Mouse (Mus musculus) forebrain, embryonic 16.5 days (tissue): ENCODE measurements around the gene Rexo2. TPM values are rescaled to one million over a fixed set of nuclear protein-coding genes. Genes with fewer than 3 reads are reported as not detected.

Experiments
- ATAC-seq: fragments of 200-750 bp; cut with Nextera tagmentation; 2 replicates; pipeline ENCODE4 v1.8.0; 2017; ENCODE audit warnings: mild to moderate bottlenecking, moderate library complexity
- H3K27ac ChIP-seq: fragments of 300-500 bp; sonication (generic); 2 replicates; pipeline ENCODE4 v1.5.1; 2014; ENCODE audit warnings: low read length, control low read depth
- H3K27me3 ChIP-seq: fragments of 300-500 bp; sonication (generic); replicated peaks from 2 replicates; pipeline ENCODE4 v1.6.1; 2014; ENCODE audit warnings: low read length; ENCODE audit not compliant: control insufficient read depth, insufficient read depth
- H3K36me3 ChIP-seq: fragments of 300-500 bp; sonication (generic); 2 replicates; pipeline ENCODE4 v1.6.1; 2014; ENCODE audit not compliant: control insufficient read depth, insufficient read depth
- H3K4me1 ChIP-seq: fragments of 300-500 bp; sonication (generic); replicated peaks from 2 replicates; pipeline ENCODE4 v1.6.1; 2014; ENCODE audit warnings: low read length; ENCODE audit not compliant: control insufficient read depth, insufficient read depth
- H3K4me2 ChIP-seq: fragments of 300-500 bp; sonication (generic); 2 replicates; pipeline ENCODE4 v1.6.1; 2014; ENCODE audit warnings: mild to moderate bottlenecking, low read length, control low read depth
- H3K4me3 ChIP-seq: fragments of 300-500 bp; sonication (generic); replicated peaks from 2 replicates; pipeline ENCODE4 v1.5.1; 2014; ENCODE audit warnings: mild to moderate bottlenecking, low read length, control low read depth
- H3K9ac ChIP-seq: fragments of 300-500 bp; sonication (generic); replicated peaks from 2 replicates; pipeline ENCODE4 v1.6.1; 2014; ENCODE audit warnings: low read depth, low read length, control low read depth
- H3K9me3 ChIP-seq: fragments of 300-500 bp; sonication (generic); 2 replicates; pipeline ENCODE4 v1.6.1; 2016; ENCODE audit warnings: low read length; ENCODE audit not compliant: control insufficient read depth
- WGBS: fragments of 180-500 bp; shearing (Covaris S2); extraction: QIAGEN DNeasy Blood & Tissue Kit; methylation state at CpG from one replicate; pipeline ENCODE4 v1.1.7; 2014; 5-methylcytosine and 5-hydroxymethylcytosine counted together
- polyA plus RNA-seq: library from polyadenylated mRNA; unstranded; fragments of >200 nt; fragmentation: Nextera tagmentation; extraction: Ambion mirVana; gene quantifications from 2 replicates; pipeline ENCODE4 v1.2.1, GENCODE M21; 2015

Gene Rexo2
- polyA plus RNA-seq, 1 experiment from 2014 or later, result 117 TPM

DNA sequence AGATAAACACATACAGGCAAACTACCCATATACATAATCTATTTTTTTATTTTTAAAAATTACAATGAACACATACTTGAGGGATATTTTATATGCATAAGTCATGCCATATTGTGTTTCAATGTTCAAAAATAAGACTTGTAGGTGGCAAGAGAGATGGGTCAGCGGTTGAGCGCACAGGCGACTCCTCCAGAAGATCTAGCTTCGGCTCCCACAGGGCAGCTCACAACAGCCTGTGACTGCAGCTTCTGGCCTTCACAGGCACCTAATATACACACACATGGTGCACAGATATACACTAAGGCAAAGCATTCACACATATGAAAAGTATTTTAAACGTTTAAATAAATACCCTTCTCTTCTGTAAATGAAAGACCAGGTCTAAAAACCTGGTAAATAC, 21.0 kb downstream of the Rexo2 start:
- ATAC-seq, result no peak
- Histone ChIP-seq H3K9me3 (no peaks in the 10 kb centered on the region), H3K27me3 (no peaks in the 10 kb centered on the region), H3K4me3 (no peak overlapping the region), H3K36me3 (no peaks in the 10 kb centered on the region), H3K4me1 (no peaks in the 10 kb centered on the region), H3K4me2 (no peak overlapping the region), H3K27ac (no peak overlapping the region), H3K9ac (no peak overlapping the region)
- WGBS, result 95% methylated on average over 5 of the region's 5 CpGs

DNA sequence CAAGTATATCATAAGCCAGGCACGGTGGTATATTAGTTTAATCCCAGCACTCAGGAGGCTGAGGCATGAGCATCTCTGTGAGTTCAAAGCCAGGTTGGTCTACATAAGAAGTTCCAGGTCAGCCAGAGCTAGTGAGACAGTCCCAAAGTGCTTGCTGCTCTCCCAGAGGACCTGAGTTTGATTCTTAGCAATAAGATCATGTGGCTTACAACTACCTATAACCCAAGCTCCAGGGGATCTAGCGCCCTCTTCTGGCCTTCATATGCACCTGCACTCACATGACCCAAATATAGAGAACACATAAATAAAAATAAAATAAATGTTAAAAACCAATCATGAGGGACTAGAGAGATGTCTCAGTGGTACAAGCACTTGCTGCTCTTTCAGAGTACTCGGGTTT, 21.5 kb downstream of the Rexo2 start:
- Histone ChIP-seq H3K4me2 (no peak overlapping the region), H3K9me3 (no peaks in the 10 kb centered on the region), H3K9ac (no peak overlapping the region), H3K4me3 (no peak overlapping the region), H3K27me3 (no peaks in the 10 kb centered on the region), H3K27ac (no peak overlapping the region), H3K4me1 (no peaks in the 10 kb centered on the region), H3K36me3 (no peaks in the 10 kb centered on the region)
- WGBS, result 72% methylated on average over 3 of the region's 3 CpGs
- ATAC-seq, result no peak

DNA sequence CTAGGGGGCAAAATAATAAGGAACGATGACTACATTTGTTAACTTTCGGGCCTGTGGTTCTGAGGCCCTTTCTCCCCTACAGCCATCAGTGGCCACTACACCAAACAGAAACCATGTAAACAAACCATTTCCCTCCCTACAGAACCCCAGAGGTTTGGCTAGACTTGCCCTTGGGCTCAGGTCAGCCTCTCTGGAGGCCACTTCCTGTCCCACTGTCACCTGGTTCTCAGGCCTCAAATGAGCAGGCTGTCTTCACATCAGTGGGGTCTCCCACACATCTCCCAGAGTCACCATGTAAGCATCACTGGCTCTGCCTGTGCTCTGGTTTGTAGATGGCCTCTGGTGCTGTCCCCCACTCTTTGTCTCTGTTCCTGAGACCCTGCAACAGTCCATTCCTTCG, 24.5 kb downstream of the Rexo2 start:
- ATAC-seq, result no peak
- 90% methylated on average over 3 of the region's 3 CpGs for WGBS
- no peaks in the 10 kb centered on the region for H3K36me3 ChIP-seq
- H3K9me3 ChIP-seq, result no peaks in the 10 kb centered on the region
- H3K27me3 ChIP-seq, result no peaks in the 10 kb centered on the region
- no peak overlapping the region for H3K4me3 ChIP-seq
- H3K4me1 ChIP-seq, result no peaks in the 10 kb centered on the region
- no peak overlapping the region for H3K9ac ChIP-seq
- H3K4me2 ChIP-seq, result no peak overlapping the region
- no peak overlapping the region for H3K27ac ChIP-seq

DNA sequence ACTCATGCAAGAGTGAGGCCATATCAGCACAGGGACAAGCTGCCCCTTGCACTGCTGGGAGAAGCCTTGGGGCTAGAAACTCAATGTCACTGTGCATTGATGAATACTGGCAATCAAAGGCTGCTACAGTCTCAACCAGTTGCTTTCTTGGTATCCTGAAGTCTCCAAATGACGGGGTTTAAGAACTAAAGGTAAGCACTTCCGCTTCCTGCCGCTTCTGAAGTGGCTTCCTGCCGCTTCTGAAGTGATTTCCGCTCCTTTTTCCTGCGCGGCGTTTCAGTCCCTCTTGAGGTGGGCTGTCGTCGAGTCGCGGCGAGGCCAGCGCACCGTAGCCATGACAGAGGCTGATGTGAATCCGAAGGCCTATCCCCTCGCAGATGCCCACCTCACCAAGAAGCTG, 30.4 kb downstream of the Rexo2 start:
- Histone ChIP-seq H3K9me3 (no peaks in the 10 kb centered on the region), H3K4me2 (no peak overlapping the region), H3K27me3 (no peaks in the 10 kb centered on the region), H3K9ac (no peak overlapping the region), H3K4me3 (no peak overlapping the region), H3K36me3 (no peaks in the 10 kb centered on the region), H3K27ac (no peak overlapping the region), H3K4me1 (no peaks in the 10 kb centered on the region)
- no peak for ATAC-seq
- 92% methylated on average over 17 of the region's 17 CpGs for WGBS

DNA sequence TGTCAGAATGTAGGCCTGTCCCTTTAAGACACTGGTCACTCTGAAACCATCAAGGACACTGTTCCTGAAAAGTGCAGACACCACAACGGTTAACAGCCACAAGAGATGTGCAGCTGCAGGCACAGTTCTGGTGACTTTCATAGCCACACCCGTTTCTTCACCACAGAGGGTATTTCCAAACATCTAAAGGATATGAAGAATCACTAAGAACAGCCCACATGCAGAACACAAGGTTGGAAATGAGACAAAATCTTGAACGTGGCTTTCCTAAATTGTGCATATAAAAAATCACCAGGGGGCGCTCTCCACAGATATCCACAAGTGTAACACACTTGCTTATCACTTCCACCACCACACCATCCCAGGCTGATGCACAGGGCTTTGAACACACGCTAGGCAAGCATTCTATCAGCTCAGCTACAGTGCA, 32.6 kb downstream of the Rexo2 start:
- WGBS, result 32% methylated on average over 5 of the region's 5 CpGs
- Histone ChIP-seq H3K4me1 (no peaks in the 10 kb centered on the region), H3K36me3 (no peaks in the 10 kb centered on the region), H3K4me3 (no peak overlapping the region), H3K4me2 (no peak overlapping the region), H3K9ac (no peak overlapping the region), H3K9me3 (no peaks in the 10 kb centered on the region), H3K27ac (no peak overlapping the region), H3K27me3 (no peaks in the 10 kb centered on the region)
- ATAC-seq, result no peak

DNA sequence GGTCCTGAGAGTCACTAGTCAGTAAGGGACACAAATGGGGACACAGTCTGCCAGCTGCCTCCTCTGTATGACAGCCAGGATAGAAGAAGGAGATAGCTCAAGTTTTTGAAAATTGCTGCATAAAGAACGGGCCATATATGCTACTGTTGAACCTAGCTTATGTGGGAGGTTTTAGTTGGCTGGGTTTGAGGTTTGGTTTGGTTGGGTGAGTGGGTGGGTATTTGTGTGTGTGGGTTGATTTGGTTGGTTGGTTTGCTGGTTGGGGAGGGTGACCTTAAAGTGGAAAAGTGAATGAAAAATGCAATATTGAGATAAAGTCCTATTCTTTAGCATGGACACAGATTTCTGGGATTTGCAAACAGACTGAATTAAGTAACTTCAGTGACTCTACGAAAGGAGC, 35.6 kb downstream of the Rexo2 start:
- H3K9me3 ChIP-seq, result no peaks in the 10 kb centered on the region
- H3K4me2 ChIP-seq, result no peak overlapping the region
- H3K36me3 ChIP-seq, result no peaks in the 10 kb centered on the region
- H3K4me3 ChIP-seq, result no peak overlapping the region
- no peak overlapping the region for H3K9ac ChIP-seq
- ATAC-seq, result no peak
- no peaks in the 10 kb centered on the region for H3K4me1 ChIP-seq
- no peak overlapping the region for H3K27ac ChIP-seq
- no peaks in the 10 kb centered on the region for H3K27me3 ChIP-seq
- 88% methylated on average over 2 of the region's 2 CpGs for WGBS

DNA sequence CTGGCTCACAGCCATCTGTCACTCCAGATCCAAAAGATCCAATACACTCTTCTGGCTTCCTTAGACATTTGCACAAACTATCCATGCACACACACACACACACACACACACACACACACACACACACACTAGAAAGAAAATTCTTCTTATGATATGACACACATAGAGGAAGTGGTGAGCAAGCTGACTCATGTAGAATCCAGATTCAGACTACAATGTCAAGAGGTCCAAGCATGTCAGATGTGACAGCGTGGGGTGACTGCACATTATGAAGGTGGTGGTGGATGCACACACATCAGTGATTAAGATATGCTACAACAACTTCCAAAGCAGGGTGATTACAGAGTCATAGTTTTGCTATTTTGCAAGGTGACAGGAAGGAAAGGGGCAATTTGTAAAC, 36.5 kb downstream of the Rexo2 start:
- no peaks in the 10 kb centered on the region for H3K9me3 ChIP-seq
- H3K9ac ChIP-seq, result no peak overlapping the region
- H3K4me2 ChIP-seq, result no peak overlapping the region
- H3K36me3 ChIP-seq, result no peaks in the 10 kb centered on the region
- no peak overlapping the region for H3K27ac ChIP-seq
- 86% methylated on average over 1 of the region's 1 CpGs for WGBS
- H3K4me3 ChIP-seq, result no peak overlapping the region
- ATAC-seq, result no peak
- no peaks in the 10 kb centered on the region for H3K4me1 ChIP-seq
- H3K27me3 ChIP-seq, result no peaks in the 10 kb centered on the region

DNA sequence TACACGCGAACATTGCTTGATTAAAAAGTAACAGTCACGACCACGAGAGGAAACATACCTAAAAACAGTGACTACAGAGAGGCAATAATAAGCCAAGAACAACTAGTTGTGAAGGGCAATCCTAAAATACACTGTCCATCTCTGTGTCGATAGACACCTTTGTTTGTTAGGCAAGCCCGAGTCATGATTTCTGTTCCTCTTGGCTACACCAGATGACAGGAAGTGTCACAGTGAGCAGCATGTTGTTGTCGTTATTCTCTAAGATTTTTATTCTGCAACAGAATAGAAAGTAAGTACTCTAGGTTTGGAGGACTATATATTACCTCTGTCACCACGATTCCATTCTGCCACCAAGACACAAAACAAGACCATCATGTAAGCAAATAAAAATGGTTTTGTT, 48.0 kb downstream of the Rexo2 start:
- H3K9ac ChIP-seq, result no peak overlapping the region
- no peaks in the 10 kb centered on the region for H3K4me1 ChIP-seq
- H3K4me3 ChIP-seq, result no peak overlapping the region
- H3K9me3 ChIP-seq, result no peaks in the 10 kb centered on the region
- no peak overlapping the region for H3K4me2 ChIP-seq
- no peak overlapping the region for H3K27ac ChIP-seq
- WGBS, result 91% methylated on average over 8 of the region's 8 CpGs
- no peak for ATAC-seq
- H3K36me3 ChIP-seq, result no peaks in the 10 kb centered on the region
- H3K27me3 ChIP-seq, result no peaks in the 10 kb centered on the region

DNA sequence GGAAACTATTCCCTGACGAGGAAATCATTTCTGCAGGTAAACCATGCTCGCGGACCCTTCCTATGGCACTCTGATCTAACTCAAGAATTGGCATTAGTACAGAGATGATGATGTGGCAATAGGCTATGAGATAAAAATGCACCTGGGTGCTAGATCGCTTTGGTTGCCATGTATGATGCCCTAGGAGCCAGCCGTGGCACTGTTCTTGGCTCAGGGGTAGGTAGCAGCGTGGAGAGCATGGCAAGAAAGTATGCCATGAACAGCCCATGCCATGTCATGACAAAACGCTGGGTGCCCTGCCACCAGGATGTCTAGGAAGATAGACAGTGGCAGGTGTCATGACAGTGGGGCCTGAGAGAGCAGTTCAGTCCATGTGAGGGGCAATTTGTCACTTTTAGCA, 53.2 kb downstream of the Rexo2 start:
- ATAC-seq, result no peak
- Histone ChIP-seq H3K36me3 (no peaks in the 10 kb centered on the region), H3K4me2 (no peak overlapping the region), H3K4me1 (no peaks in the 10 kb centered on the region), H3K27me3 (no peaks in the 10 kb centered on the region), H3K4me3 (no peak overlapping the region), H3K27ac (no peak overlapping the region), H3K9me3 (no peaks in the 10 kb centered on the region), H3K9ac (no peak overlapping the region)
- WGBS, result 89% methylated on average over 7 of the region's 7 CpGs

DNA sequence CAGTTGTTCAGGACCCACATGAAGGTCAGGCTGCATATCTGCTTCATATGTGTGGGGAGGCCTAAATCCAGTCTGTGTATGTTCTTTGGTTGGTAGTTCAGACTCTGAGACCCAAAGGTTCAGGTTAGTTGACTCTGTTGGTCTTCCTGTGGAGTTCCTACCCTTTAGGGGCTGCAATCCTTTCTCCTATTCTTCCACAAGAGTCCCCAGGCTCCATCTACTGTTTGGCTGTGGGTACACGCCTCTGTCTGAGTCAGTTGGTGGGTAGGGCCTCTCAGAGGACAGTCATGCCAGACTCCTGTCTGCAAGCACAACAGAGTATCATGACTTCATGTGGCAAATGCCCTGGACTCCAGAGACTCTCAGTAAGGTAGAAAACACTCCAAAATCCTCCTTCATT, 57.2 kb downstream of the Rexo2 start:
- no peak overlapping the region for H3K4me2 ChIP-seq
- ATAC-seq, result no peak
- H3K36me3 ChIP-seq, result no peaks in the 10 kb centered on the region
- H3K9me3 ChIP-seq, result no peaks in the 10 kb centered on the region
- WGBS, result 48% methylated on average over 1 of the region's 1 CpGs
- no peaks in the 10 kb centered on the region for H3K4me1 ChIP-seq
- no peak overlapping the region for H3K27ac ChIP-seq
- H3K27me3 ChIP-seq, result no peaks in the 10 kb centered on the region
- H3K4me3 ChIP-seq, result no peak overlapping the region
- no peak overlapping the region for H3K9ac ChIP-seq
